Mouse (Mus musculus): ENCODE results near the gene Nsun2.

Gene Nsun2

GRCm38 (mm10) chr13:69525867-69526266, 7.7 kb upstream of the Nsun2 start:
- DNase-seq = no peak

- DNase-seq = no peak
Measured at GRCm38 (mm10) chr13:69528531-69528930, 5.0 kb upstream of the Nsun2 start.

- DNase-seq = no peak
Measured at GRCm38 (mm10) chr13:69530156-69530555, 3.4 kb upstream of the Nsun2 start.

GRCm38 (mm10) chr13:69530951-69531350, 2.6 kb upstream of the Nsun2 start:
- no peak for DNase-seq

- no peak for DNase-seq
Measured at GRCm38 (mm10) chr13:69531431-69531830, 2.1 kb upstream of the Nsun2 start.

GRCm38 (mm10) chr13:69532101-69532892, 1.2 kb upstream of the Nsun2 start:
- DNase-seq = no peak

- no peak for DNase-seq
Measured at GRCm38 (mm10) chr13:69532893-69533404, 597 bp upstream of the Nsun2 start.

GRCm38 (mm10) chr13:69534334-69534653, 748 bp downstream of the Nsun2 start, which contains the start of gene Tent4a:
Gene Tent4a (minus strand): TSS chr13:69534617.
- no peak for DNase-seq

- peak; percentile 98 to 99 for DNase-seq
Measured at GRCm38 (mm10) chr13:69534654-69535551, 1.4 kb downstream of the Nsun2 start.

- no peak for DNase-seq
Measured at GRCm38 (mm10) chr13:69536021-69536420, 2.5 kb downstream of the Nsun2 start.

GRCm38 (mm10) chr13:69537366-69537765, 3.8 kb downstream of the Nsun2 start:
- no peak for DNase-seq

GRCm38 (mm10) chr13:69538327-69538726, 4.8 kb downstream of the Nsun2 start:
- peak; percentile 44 to 47 for DNase-seq

GRCm38 (mm10) chr13:69541209-69541608, 7.7 kb downstream of the Nsun2 start:
- DNase-seq = peak in 1 of 2 experiments; percentile 48

- DNase-seq = no peak
Measured at GRCm38 (mm10) chr13:69541776-69542175, 8.2 kb downstream of the Nsun2 start.

- no peak for DNase-seq
Measured at GRCm38 (mm10) chr13:69542571-69543352, 9.2 kb downstream of the Nsun2 start.

GRCm38 (mm10) chr13:69543595-69543994, 10.0 kb downstream of the Nsun2 start:
- DNase-seq = no peak

GRCm38 (mm10) chr13:69545019-69545418, 11.5 kb downstream of the Nsun2 start:
- DNase-seq = peak in 1 of 2 experiments; percentile 62

GRCm38 (mm10) chr13:69547488-69548180, 14.1 kb downstream of the Nsun2 start:
- DNase-seq = no peak

- no peak for DNase-seq
Measured at GRCm38 (mm10) chr13:69549980-69550379, 16.4 kb downstream of the Nsun2 start.

GRCm38 (mm10) chr13:69550831-69551230, 17.3 kb downstream of the Nsun2 start:
- no peak for DNase-seq

GRCm38 (mm10) chr13:69553024-69553423, 19.5 kb downstream of the Nsun2 start:
- DNase-seq = no peak

GRCm38 (mm10) chr13:69554255-69554654, 20.7 kb downstream of the Nsun2 start:
- DNase-seq = no peak

All from lung, postnatal 4 days (tissue).